Mouse (Mus musculus): ENCODE measurements around the gene Anxa9. TPM values are rescaled to one million over a fixed set of nuclear protein-coding genes. Genes with fewer than 3 reads are reported as not detected.

Gene Anxa9
- polyA plus RNA-seq, 1 experiment from 2014 or later = 1.7 TPM

DNA sequence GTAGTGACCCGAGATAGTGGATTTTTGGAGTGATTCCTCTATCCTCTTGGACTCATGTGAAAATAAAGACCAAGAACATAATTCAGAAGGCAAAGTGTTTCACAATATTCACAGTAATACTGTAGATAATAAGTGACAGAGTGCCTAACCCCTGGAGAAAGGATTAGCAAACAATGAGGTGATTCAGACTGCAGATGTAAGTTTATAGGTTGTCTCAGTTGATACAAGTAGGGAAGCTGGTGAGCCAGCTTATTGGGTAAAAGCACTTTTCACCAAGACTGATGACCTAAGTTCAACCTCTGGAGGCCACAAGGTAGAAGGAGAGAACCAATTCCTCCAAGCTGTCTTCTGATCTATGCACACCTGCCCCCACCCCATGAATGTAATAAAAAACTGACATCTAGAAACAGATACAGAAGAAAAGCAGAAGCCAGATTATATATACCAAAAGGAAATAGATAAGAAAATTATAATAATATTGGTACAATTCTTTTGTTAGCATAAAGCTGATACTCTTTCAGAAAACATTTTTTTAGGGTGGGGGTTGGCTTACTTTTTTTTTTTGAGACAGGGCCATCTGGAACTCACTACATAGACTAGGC, 21.9 kb upstream of the Anxa9 start:
- Histone ChIP-seq H3K27me3 (ENCODE audit: control insufficient read depth, insufficient read depth, low read depth, low read length) (no peaks in the 10 kb centered on the region), H3K9me3 (ENCODE audit: control insufficient read depth, low read length) (no peaks in the 10 kb centered on the region), H3K4me2 (ENCODE audit: low read depth, low read length) (no peak overlapping the region), H3K9ac (ENCODE audit: low read length) (no peak overlapping the region), H3K27ac (ENCODE audit: low read length) (no peak overlapping the region), H3K4me1 (replicated peaks; ENCODE audit: control insufficient read depth, insufficient read depth, low read length) (no peaks in the 10 kb centered on the region), H3K36me3 (ENCODE audit: control insufficient read depth, insufficient read depth, low read length) (peaks cover 51% of the 10 kb centered on the region), H3K4me3 (ENCODE audit: low read length) (no peak overlapping the region)
- ATAC-seq (ENCODE audit: low read depth) = no peak
- WGBS = 88% methylated on average over 1 of the region's 1 CpGs

DNA sequence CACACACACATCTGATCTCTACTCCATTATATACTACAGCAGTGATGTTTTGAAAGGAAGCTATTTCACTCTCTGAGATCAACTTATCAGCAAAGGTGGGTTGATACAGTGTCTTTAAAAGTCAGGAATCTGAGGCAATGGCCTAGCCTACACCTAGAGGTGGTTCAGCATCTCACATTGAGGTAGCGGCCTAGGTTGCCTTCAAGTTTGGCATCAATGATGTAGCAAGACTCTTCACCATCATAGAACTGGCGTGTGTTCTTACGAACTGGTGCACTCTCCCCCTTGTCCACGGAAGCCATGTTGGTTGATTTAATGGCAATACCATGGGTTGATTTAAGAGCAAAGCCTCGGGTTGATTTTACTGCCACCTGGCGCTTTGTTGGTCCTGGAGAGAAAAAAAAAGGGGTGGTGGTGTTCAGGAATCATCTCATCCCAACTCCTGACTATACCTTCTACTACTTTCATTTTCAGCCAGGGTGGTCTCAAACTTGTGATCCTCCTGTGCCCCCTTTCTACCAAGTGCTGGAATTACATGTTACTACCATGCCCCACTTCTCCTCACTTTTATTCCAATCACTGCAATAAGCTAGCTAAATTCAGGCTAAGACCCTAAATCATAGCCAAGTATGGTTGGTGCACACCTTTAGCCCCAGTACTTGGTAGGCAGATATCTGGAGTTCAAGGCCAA, 17.6 kb upstream of the Anxa9 start:
- Histone ChIP-seq H3K27ac (ENCODE audit: low read length) (no peak overlapping the region), H3K4me2 (ENCODE audit: low read depth, low read length) (no peak overlapping the region), H3K9ac (ENCODE audit: low read length) (no peak overlapping the region), H3K36me3 (ENCODE audit: control insufficient read depth, insufficient read depth, low read length) (peaks cover 63% of the 10 kb centered on the region), H3K4me1 (replicated peaks; ENCODE audit: control insufficient read depth, insufficient read depth, low read length) (no peaks in the 10 kb centered on the region), H3K9me3 (ENCODE audit: control insufficient read depth, low read length) (no peaks in the 10 kb centered on the region), H3K4me3 (ENCODE audit: low read length) (no peak overlapping the region), H3K27me3 (ENCODE audit: control insufficient read depth, insufficient read depth, low read depth, low read length) (no peaks in the 10 kb centered on the region)
- no peak for ATAC-seq (ENCODE audit: low read depth)
- 83% methylated on average over 6 of the region's 6 CpGs for WGBS

DNA sequence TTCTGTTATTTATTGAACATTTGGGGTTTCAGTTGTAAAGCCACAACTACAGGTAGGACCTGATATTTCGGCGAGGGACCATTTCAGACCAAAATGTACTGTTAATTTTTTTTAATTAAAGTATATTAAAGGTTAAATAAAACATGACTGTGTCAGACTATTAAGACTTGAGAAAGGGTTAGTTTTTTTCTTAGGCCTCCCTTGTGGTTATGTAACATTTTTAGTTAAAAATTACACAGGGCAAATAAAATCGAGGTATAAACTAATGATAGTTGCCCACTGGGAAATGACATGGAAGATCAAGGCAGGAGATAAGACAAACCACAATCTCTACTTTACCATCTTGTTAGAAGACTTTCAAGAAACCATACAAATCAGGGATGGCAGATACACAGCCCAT, 16.5 kb upstream of the Anxa9 start:
- no peaks in the 10 kb centered on the region for H3K27me3 ChIP-seq (ENCODE audit: control insufficient read depth, insufficient read depth, low read depth, low read length)
- no peak overlapping the region for H3K4me3 ChIP-seq (ENCODE audit: low read length)
- no peaks in the 10 kb centered on the region for H3K9me3 ChIP-seq (ENCODE audit: control insufficient read depth, low read length)
- no peak overlapping the region for H3K9ac ChIP-seq (ENCODE audit: low read length)
- peaks cover 63% of the 10 kb centered on the region for H3K36me3 ChIP-seq (ENCODE audit: control insufficient read depth, insufficient read depth, low read length)
- no peak overlapping the region for H3K4me2 ChIP-seq (ENCODE audit: low read depth, low read length)
- H3K27ac ChIP-seq (ENCODE audit: low read length) = no peak overlapping the region
- 84% methylated on average over 3 of the region's 3 CpGs for WGBS
- peaks cover 9% of the 10 kb centered on the region for H3K4me1 ChIP-seq (replicated peaks; ENCODE audit: control insufficient read depth, insufficient read depth, low read length)
- ATAC-seq (ENCODE audit: low read depth) = no peak

DNA sequence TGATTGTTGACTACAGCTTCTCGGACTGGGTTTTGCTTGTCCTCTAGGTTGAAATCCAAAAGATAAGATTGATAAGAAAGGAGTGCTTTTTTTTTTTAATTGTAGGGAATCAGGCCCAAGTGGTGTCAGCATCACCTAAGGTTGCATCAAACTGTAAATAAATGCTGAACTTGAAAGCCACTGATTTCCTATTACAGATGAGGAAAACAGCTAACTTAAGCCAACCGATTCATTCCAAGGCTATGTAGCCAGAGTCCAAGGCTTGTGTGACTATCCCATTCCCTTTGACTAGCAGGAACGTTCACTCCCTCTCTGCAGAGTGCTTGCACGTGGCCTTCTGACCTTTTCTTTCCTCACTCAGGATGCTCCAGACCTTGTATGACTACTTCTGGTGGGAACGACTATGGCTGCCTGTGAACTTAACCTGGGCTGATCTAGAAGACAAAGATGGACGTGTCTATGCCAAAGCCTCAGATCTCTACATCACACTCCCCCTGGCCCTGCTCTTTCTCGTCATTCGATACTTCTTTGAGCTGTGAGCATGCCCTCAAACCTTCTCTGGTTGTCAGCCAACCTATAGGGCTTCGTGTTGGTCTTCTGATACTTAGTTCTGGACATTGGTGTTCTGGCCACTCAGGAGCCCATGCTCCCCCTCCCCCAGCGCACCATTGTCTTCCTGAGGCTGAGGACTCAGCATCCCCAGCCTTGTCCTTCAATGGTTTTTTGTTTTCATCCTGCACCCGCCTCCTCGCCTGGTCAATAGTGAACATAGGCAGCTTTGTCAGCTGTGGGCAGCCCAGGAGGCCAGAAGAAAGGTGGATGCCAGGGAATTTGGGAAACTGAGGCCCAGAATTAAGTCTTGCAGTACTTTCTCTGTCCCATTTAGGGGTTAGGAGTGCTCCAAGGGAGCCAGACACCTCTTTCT, 13.0 kb upstream of the Anxa9 start:
- no peak for ATAC-seq (ENCODE audit: low read depth)
- H3K4me2 ChIP-seq (ENCODE audit: low read depth, low read length) = no peak overlapping the region
- peaks cover 28% of the 10 kb centered on the region for H3K4me1 ChIP-seq (replicated peaks; ENCODE audit: control insufficient read depth, insufficient read depth, low read length)
- no peak overlapping the region for H3K4me3 ChIP-seq (ENCODE audit: low read length)
- 60% methylated on average over 12 of the region's 12 CpGs for WGBS
- H3K9ac ChIP-seq (ENCODE audit: low read length) = no peak overlapping the region
- H3K9me3 ChIP-seq (ENCODE audit: control insufficient read depth, low read length) = no peaks in the 10 kb centered on the region
- H3K36me3 ChIP-seq (ENCODE audit: control insufficient read depth, insufficient read depth, low read length) = peaks cover 42% of the 10 kb centered on the region
- H3K27ac ChIP-seq (ENCODE audit: low read length) = no peak overlapping the region
- H3K27me3 ChIP-seq (ENCODE audit: control insufficient read depth, insufficient read depth, low read depth, low read length) = no peaks in the 10 kb centered on the region

DNA sequence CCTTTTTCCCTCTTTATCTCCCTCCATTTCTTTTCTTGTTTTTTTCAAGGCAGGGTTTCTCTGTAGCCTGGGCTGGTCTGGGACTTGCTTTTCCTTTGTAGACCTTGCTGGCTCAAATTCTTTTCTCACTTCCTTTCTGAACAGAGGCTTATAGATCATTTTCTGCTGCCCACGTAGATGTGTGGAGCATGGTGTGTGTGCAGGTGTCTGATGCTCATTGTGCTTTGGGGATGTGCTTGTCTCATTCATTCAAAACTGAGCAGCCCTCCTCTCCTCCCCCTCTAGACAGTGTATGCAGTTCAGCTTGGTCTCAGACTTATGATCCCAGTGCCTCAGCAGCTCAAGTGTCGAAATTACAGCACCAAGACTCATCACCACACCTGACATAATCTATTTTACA, 12.1 kb upstream of the Anxa9 start:
- 39% methylated on average over 2 of the region's 2 CpGs for WGBS
- Histone ChIP-seq H3K4me3 (ENCODE audit: low read length) (no peak overlapping the region), H3K36me3 (ENCODE audit: control insufficient read depth, insufficient read depth, low read length) (peaks cover 34% of the 10 kb centered on the region), H3K9me3 (ENCODE audit: control insufficient read depth, low read length) (no peaks in the 10 kb centered on the region), H3K27me3 (ENCODE audit: control insufficient read depth, insufficient read depth, low read depth, low read length) (no peaks in the 10 kb centered on the region), H3K9ac (ENCODE audit: low read length) (no peak overlapping the region), H3K27ac (ENCODE audit: low read length) (peak overlapping the region; percentile 80), H3K4me2 (ENCODE audit: low read depth, low read length) (peak overlapping the region; percentile 39; the same call in 1 of the 2 replicates), H3K4me1 (replicated peaks; ENCODE audit: control insufficient read depth, insufficient read depth, low read length) (peaks cover 32% of the 10 kb centered on the region)
- no peak for ATAC-seq (ENCODE audit: low read depth)

DNA sequence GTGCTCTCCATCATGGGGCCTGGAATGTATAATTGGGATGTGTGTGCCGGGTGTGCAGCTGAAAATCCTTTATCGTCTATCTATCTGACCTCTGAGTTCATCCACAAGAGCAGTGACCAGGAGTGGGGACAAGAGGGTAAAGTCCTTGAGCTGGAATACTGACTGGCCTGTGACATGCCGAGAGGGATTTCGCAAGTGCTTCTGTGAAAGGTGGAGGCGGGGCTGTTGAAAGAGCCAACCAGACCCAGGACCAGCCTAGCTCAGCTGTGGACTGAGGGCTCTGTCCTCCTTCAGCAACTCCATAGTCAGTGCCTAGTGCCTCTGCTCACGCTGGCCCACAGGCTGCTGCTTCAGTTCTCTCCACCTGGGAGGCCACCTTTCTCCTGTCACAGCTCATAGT, 11.6 kb upstream of the Anxa9 start:
- Histone ChIP-seq H3K27ac (ENCODE audit: low read length) (peak overlapping the region; percentile 89), H3K9ac (ENCODE audit: low read length) (0 out of 2 replicates have a peak overlapping the region, but pooled peaks have one; percentile 47), H3K27me3 (ENCODE audit: control insufficient read depth, insufficient read depth, low read depth, low read length) (no peaks in the 10 kb centered on the region), H3K4me2 (ENCODE audit: low read depth, low read length) (peak overlapping the region; percentile 39), H3K4me3 (ENCODE audit: low read length) (0 out of 2 replicates have a peak overlapping the region, but pooled peaks have one; percentile 10), H3K4me1 (replicated peaks; ENCODE audit: control insufficient read depth, insufficient read depth, low read length) (peaks cover 32% of the 10 kb centered on the region), H3K9me3 (ENCODE audit: control insufficient read depth, low read length) (no peaks in the 10 kb centered on the region), H3K36me3 (ENCODE audit: control insufficient read depth, insufficient read depth, low read length) (peaks cover 30% of the 10 kb centered on the region)
- WGBS = 28% methylated on average over 6 of the region's 6 CpGs
- peak; percentile 34 for ATAC-seq (ENCODE audit: low read depth)

DNA sequence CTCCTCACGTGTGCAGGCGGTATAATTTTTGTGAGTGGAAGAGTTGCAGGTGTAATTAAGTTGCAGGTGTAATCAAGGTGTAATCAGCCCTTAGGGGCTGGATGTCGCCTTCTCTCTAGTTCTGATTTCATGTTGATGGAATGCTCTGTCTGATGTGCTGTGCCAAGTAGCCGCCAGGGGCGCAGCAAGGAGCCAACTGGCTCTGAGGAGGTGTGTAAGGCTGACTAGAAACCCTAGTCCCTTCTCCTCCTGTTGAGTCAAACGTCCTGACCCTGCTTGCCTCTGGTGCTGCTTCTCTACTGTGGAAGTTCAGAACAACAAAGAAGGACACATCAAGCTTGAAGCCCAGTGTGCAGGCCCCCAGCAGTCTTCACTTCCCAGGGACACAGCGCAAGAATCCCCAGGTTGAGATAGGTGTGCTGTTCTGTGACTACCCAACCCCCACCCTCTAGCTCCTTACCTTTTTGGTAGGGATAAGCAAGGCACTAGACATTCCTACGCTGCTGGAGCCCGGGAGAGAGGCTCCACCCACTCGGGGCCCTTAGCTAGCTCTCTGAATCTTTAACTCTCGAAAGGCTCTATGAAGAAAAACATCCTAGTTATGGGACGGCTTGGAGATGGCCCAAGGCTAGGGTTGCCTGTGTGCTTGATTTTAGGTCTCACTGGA, 10.6 kb upstream of the Anxa9 start:
- peak overlapping the region; percentile 15 for H3K4me3 ChIP-seq (ENCODE audit: low read length)
- H3K4me1 ChIP-seq (replicated peaks; ENCODE audit: control insufficient read depth, insufficient read depth, low read length) = peaks cover 32% of the 10 kb centered on the region
- peak; percentile 58 for ATAC-seq (ENCODE audit: low read depth)
- peak overlapping the region; percentile 89 for H3K27ac ChIP-seq (ENCODE audit: low read length)
- no peaks in the 10 kb centered on the region for H3K9me3 ChIP-seq (ENCODE audit: control insufficient read depth, low read length)
- H3K4me2 ChIP-seq (ENCODE audit: low read depth, low read length) = peak overlapping the region; percentile 31
- H3K9ac ChIP-seq (ENCODE audit: low read length) = peak overlapping the region; percentile 57
- peaks cover 23% of the 10 kb centered on the region for H3K36me3 ChIP-seq (ENCODE audit: control insufficient read depth, insufficient read depth, low read length)
- no peaks in the 10 kb centered on the region for H3K27me3 ChIP-seq (ENCODE audit: control insufficient read depth, insufficient read depth, low read depth, low read length)
- 13% methylated on average over 12 of the region's 12 CpGs for WGBS

DNA sequence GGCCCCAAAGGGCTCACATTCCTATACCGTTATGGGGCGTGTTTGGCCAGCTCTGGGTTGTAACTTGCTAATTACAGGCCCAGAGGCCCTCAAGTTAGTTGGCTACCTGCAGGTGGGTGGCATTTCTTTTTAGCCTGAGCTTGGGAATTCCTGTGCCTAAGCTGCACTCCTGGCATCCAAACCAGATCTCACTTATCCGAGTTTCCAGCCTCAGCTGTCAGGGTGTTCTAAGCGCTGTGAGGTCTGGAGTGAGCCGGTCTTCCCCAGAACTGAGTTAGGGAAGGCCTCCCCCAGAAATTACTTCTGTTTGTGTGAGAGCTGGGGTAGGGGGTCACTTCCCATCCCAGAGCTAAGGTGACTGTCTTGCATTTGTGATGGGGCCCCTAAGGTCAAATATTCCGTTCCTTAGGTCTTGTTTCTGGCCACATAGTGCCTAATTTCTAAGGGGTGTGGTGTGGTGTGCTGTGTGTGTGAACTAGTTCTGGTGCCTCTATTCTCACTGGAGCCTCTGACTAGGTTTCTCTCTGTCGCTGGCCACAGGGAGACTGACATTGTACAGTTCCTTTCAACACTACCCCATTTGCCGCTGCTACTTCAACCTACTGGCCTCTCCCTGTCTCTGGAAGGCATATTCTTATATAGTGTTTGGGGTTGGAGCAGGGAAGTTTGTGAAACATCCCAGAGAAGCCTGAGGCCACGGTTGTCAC, 9.0 kb upstream of the Anxa9 start:
- no peak for ATAC-seq (ENCODE audit: low read depth)
- Histone ChIP-seq H3K27ac (ENCODE audit: low read length) (peak overlapping the region; percentile 94), H3K4me1 (replicated peaks; ENCODE audit: control insufficient read depth, insufficient read depth, low read length) (peaks cover 32% of the 10 kb centered on the region), H3K27me3 (ENCODE audit: control insufficient read depth, insufficient read depth, low read depth, low read length) (no peaks in the 10 kb centered on the region), H3K9me3 (ENCODE audit: control insufficient read depth, low read length) (no peaks in the 10 kb centered on the region), H3K36me3 (ENCODE audit: control insufficient read depth, insufficient read depth, low read length) (peaks cover 9% of the 10 kb centered on the region; the same call in 1 of the 2 replicates), H3K9ac (ENCODE audit: low read length) (peak overlapping the region; percentile 99), H3K4me3 (ENCODE audit: low read length) (peak overlapping the region; percentile 92), H3K4me2 (ENCODE audit: low read depth, low read length) (peak overlapping the region; percentile 69)
- 11% methylated on average over 9 of the region's 9 CpGs for WGBS

Data from lung, embryonic 16.5 days (tissue).